Mouse (Mus musculus) forebrain, embryonic 10.5 days (tissue): Measurements from ENCODE around the gene Mcpt1. TPM values are rescaled to one million over a fixed set of nuclear protein-coding genes. Genes with fewer than 3 reads are reported as not detected.
"Not testable (repeated sequence)": the region's sequence is repeated elsewhere in the genome, so short reads cannot be mapped to it uniquely, and the experiment has no call there.

Experiments
- DNase-seq: peaks from one replicate; pipeline ENCODE4 v3.0.0-alpha.2; 2017; ENCODE audit warnings: low spot score; ENCODE audit errors: extremely low spot score
- H3K27ac ChIP-seq: fragments of 300-500 bp; sonication (generic); 2 replicates; pipeline ENCODE4 v1.5.1; 2016; ENCODE audit warnings: mild to moderate bottlenecking
- H3K27me3 ChIP-seq: fragments of 300-500 bp; sonication (generic); 2 replicates; pipeline ENCODE4 v1.6.1; 2016; ENCODE audit warnings: mild to moderate bottlenecking; ENCODE audit not compliant: poor library complexity, severe bottlenecking
- H3K36me3 ChIP-seq: fragments of 300-500 bp; sonication (generic); replicated peaks from 2 replicates; pipeline ENCODE4 v1.6.1; 2016; ENCODE audit warnings: mild to moderate bottlenecking, moderate library complexity
- H3K4me1 ChIP-seq: fragments of 300-500 bp; sonication (generic); 2 replicates; pipeline ENCODE4 v1.6.1; 2016
- H3K4me3 ChIP-seq: fragments of 300-500 bp; sonication (generic); 2 replicates; pipeline ENCODE4 v1.5.1; 2016; ENCODE audit warnings: mild to moderate bottlenecking, moderate library complexity
- H3K9me3 ChIP-seq: fragments of 300-500 bp; sonication (generic); 2 replicates; pipeline ENCODE4 v1.6.1; 2016; ENCODE audit warnings: mild to moderate bottlenecking, moderate library complexity
- WGBS: fragments of 180-500 bp; shearing (Covaris S2); methylation state at CpG from one replicate; pipeline ENCODE4 v1.1.7; 2016; 5-methylcytosine and 5-hydroxymethylcytosine counted together
- polyA plus RNA-seq: library from polyadenylated mRNA; unstranded; fragments of >200 nt; fragmentation: Nextera tagmentation; extraction: Ambion mirVana; gene quantifications from 2 replicates; pipeline ENCODE4 v1.2.1, GENCODE M21; 2016

The Mcpt1 gene
- not detected in 2 replicates for polyA plus RNA-seq

GRCm38 (mm10) chr14:56017671-56018070, at the start of gene Mcpt1:
TSS of gene Mcpt1 (plus strand) at chr14:56017971.
- H3K36me3 ChIP-seq: not testable (repeated sequence)
- WGBS: 85% methylated on average over 3 of the region's 3 CpGs

GRCm38 (mm10) chr14:55987464-55987863, 30.3 kb upstream of the Mcpt1 start:
- not testable (repeated sequence) for H3K36me3 ChIP-seq, H3K4me1 ChIP-seq, H3K27me3 ChIP-seq, H3K9me3 ChIP-seq, DNase-seq, H3K4me3 ChIP-seq, H3K27ac ChIP-seq
- 83% methylated on average over 2 of the region's 3 CpGs for WGBS

More at GRCm38 (mm10) chr14:56017671-56018070, at the start of gene Mcpt1:
- H3K27ac ChIP-seq, H3K4me3 ChIP-seq, H3K4me1 ChIP-seq, DNase-seq, H3K27me3 ChIP-seq, H3K9me3 ChIP-seq: not testable (repeated sequence)

- no peak for DNase-seq
- Histone ChIP-seq H3K36me3 (no peaks in the 10 kb centered on the region), H3K27me3 (no peaks in the 10 kb centered on the region), H3K4me1 (no peaks in the 10 kb centered on the region), H3K27ac (no peak overlapping the region), H3K4me3 (no peak overlapping the region), H3K9me3 (no peaks in the 10 kb centered on the region; the same call in 1 of the 2 replicates)
- WGBS: 90% methylated on average over 3 of the region's 3 CpGs
Measured at GRCm38 (mm10) chr14:56013147-56013546, 4.6 kb upstream of the Mcpt1 start.

GRCm38 (mm10) chr14:56013924-56014323, 3.8 kb upstream of the Mcpt1 start:
- 87% methylated on average over 2 of the region's 2 CpGs for WGBS
- no peak for DNase-seq
- no peak overlapping the region for H3K27ac ChIP-seq

GRCm38 (mm10) chr14:56019446-56019845, 1.7 kb downstream of the Mcpt1 start:
- Histone ChIP-seq H3K9me3 (no peaks in the 10 kb centered on the region), H3K27ac (no peak overlapping the region), H3K4me3 (no peak overlapping the region), H3K36me3 (no peaks in the 10 kb centered on the region), H3K4me1 (no peaks in the 10 kb centered on the region), H3K27me3 (no peaks in the 10 kb centered on the region)
- WGBS: 79% methylated on average over 1 of the region's 1 CpGs
- no peak for DNase-seq

More at GRCm38 (mm10) chr14:56013924-56014323, 3.8 kb upstream of the Mcpt1 start:
- Histone ChIP-seq H3K4me1 (no peaks in the 10 kb centered on the region), H3K27me3 (no peaks in the 10 kb centered on the region), H3K9me3 (no peaks in the 10 kb centered on the region), H3K4me3 (no peak overlapping the region), H3K36me3 (no peaks in the 10 kb centered on the region)

- H3K27me3 ChIP-seq, H3K4me1 ChIP-seq, H3K27ac ChIP-seq, H3K36me3 ChIP-seq, H3K4me3 ChIP-seq, DNase-seq, H3K9me3 ChIP-seq: not testable (repeated sequence)
- 85% methylated on average over 4 of the region's 4 CpGs for WGBS
Measured at GRCm38 (mm10) chr14:56021305-56021704, 3.5 kb downstream of the Mcpt1 start.

- H3K27ac ChIP-seq, DNase-seq, H3K9me3 ChIP-seq, H3K4me1 ChIP-seq, H3K27me3 ChIP-seq, H3K4me3 ChIP-seq, H3K36me3 ChIP-seq: not testable (repeated sequence)
- 83% methylated on average over 3 of the region's 3 CpGs for WGBS
Measured at GRCm38 (mm10) chr14:56030395-56030794, 12.6 kb downstream of the Mcpt1 start, which contains the start of gene Mcpt9. TSS of gene Mcpt9 (minus strand) at chr14:56030495.

- Histone ChIP-seq H3K27ac (no peak overlapping the region), H3K9me3 (no peaks in the 10 kb centered on the region), H3K36me3 (no peaks in the 10 kb centered on the region), H3K4me1 (no peaks in the 10 kb centered on the region), H3K27me3 (no peaks in the 10 kb centered on the region), H3K4me3 (no peak overlapping the region)
- WGBS: 97% methylated on average over 2 of the region's 2 CpGs
- no peak for DNase-seq
Measured at GRCm38 (mm10) chr14:56034433-56034832, 16.7 kb downstream of the Mcpt1 start.

- WGBS: 93% methylated on average over 1 of the region's 1 CpGs
Measured at GRCm38 (mm10) chr14:56041792-56042191, 24.0 kb downstream of the Mcpt1 start, which contains the start of gene Mcpt2. TSS of gene Mcpt2 (plus strand) at chr14:56042041.

GRCm38 (mm10) chr14:56055408-56055807, 37.6 kb downstream of the Mcpt1 start:
- Histone ChIP-seq H3K4me1 (no peaks in the 10 kb centered on the region), H3K4me3 (no peak overlapping the region), H3K9me3 (no peaks in the 10 kb centered on the region), H3K27ac (no peak overlapping the region), H3K27me3 (no peaks in the 10 kb centered on the region), H3K36me3 (no peaks in the 10 kb centered on the region)
- DNase-seq: no peak
- WGBS: 89% methylated on average over 3 of the region's 3 CpGs

More at GRCm38 (mm10) chr14:56041792-56042191, 24.0 kb downstream of the Mcpt1 start, which contains the start of gene Mcpt2:
- not testable (repeated sequence) for H3K4me3 ChIP-seq, H3K9me3 ChIP-seq, H3K36me3 ChIP-seq, H3K27ac ChIP-seq, H3K27me3 ChIP-seq, DNase-seq, H3K4me1 ChIP-seq

- H3K9me3 ChIP-seq: no peaks in the 10 kb centered on the region
- DNase-seq: no peak
- no peak overlapping the region for H3K4me3 ChIP-seq
- H3K27me3 ChIP-seq: no peaks in the 10 kb centered on the region
- no peaks in the 10 kb centered on the region for H3K36me3 ChIP-seq
- H3K4me1 ChIP-seq: no peaks in the 10 kb centered on the region
- H3K27ac ChIP-seq: no peak overlapping the region
- 92% methylated on average over 4 of the region's 4 CpGs for WGBS
Measured at GRCm38 (mm10) chr14:56057722-56058121, 40.0 kb downstream of the Mcpt1 start.

GRCm38 (mm10) chr14:56062213-56062612, 44.4 kb downstream of the Mcpt1 start, which contains the start of gene Mcpt4:
TSS of gene Mcpt4 (minus strand) at chr14:56062313.
- not testable (repeated sequence) for H3K9me3 ChIP-seq, H3K27me3 ChIP-seq, H3K36me3 ChIP-seq, H3K4me3 ChIP-seq, H3K4me1 ChIP-seq, H3K27ac ChIP-seq, DNase-seq
- 85% methylated on average over 3 of the region's 3 CpGs for WGBS
